Mouse (Mus musculus) embryonic facial prominence, embryonic 10.5 days (tissue): ENCODE results near the gene Rims3. TPM values are rescaled to one million over a fixed set of nuclear protein-coding genes. Genes with fewer than 3 reads are reported as not detected.

Experiments
- DNase-seq: peaks from one replicate; pipeline ENCODE4 v3.0.0-alpha.2; 2017; ENCODE audit warnings: low spot score
- H3K27ac ChIP-seq: fragments of 300-500 bp; sonication (generic); replicated peaks from 2 replicates; pipeline ENCODE4 v1.5.1; 2016; ENCODE audit warnings: mild to moderate bottlenecking
- H3K27me3 ChIP-seq: fragments of 300-500 bp; sonication (generic); replicated peaks from 2 replicates; pipeline ENCODE4 v1.6.1; 2016; ENCODE audit warnings: low read depth, mild to moderate bottlenecking; ENCODE audit not compliant: poor library complexity, severe bottlenecking
- H3K36me3 ChIP-seq: fragments of 300-500 bp; sonication (generic); replicated peaks from 2 replicates; pipeline ENCODE4 v1.6.1; 2016; ENCODE audit warnings: mild to moderate bottlenecking, moderate library complexity
- H3K4me1 ChIP-seq: fragments of 300-500 bp; sonication (generic); 2 replicates; pipeline ENCODE4 v1.6.1; 2016
- H3K4me3 ChIP-seq: fragments of 300-500 bp; sonication (generic); 2 replicates; pipeline ENCODE4 v1.5.1; 2016; ENCODE audit warnings: mild to moderate bottlenecking, moderate library complexity
- H3K9me3 ChIP-seq: fragments of 300-500 bp; sonication (generic); 2 replicates; pipeline ENCODE4 v1.6.1; 2016; ENCODE audit warnings: mild to moderate bottlenecking
- WGBS: fragments of 180-500 bp; shearing (Covaris S2); methylation state at CpG from one replicate; pipeline ENCODE4 v1.1.7; 2016; 5-methylcytosine and 5-hydroxymethylcytosine counted together
- polyA plus RNA-seq: library from polyadenylated mRNA; unstranded; fragments of >200 nt; fragmentation: Nextera tagmentation; extraction: Ambion mirVana; gene quantifications from 2 replicates; pipeline ENCODE4 v1.2.1, GENCODE M21; 2016

The Rims3 gene
- polyA plus RNA-seq, 1 experiment from 2014 or later, result 1.8 TPM

DNA sequence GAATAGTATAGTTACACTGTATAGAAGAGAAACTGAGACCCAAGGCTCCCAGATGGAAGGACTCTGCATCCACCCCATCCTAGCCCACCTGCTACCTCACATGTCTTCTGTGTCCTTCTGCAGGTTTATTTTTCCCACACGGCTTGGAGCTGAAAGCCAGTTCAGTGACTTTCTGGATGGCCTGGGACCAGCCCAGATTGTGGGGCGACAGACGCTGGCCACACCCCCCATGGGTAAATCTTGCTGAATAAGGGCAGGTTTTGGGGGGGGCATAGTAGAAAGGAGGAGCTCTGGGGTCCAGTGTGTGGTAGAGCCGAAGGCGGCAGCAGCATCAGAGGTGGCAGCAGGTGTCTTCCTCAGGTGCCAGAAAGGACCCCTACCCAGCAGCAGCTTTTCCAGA, 32.2 kb downstream of the Rims3 start:
- Histone ChIP-seq H3K36me3 (no peaks in the 10 kb centered on the region), H3K9me3 (no peaks in the 10 kb centered on the region), H3K4me3 (no peak overlapping the region), H3K4me1 (peaks cover 70% of the 10 kb centered on the region), H3K27ac (no peak overlapping the region), H3K27me3 (no peaks in the 10 kb centered on the region)
- no peak for DNase-seq
- 81% methylated on average over 5 of the region's 5 CpGs for WGBS

DNA sequence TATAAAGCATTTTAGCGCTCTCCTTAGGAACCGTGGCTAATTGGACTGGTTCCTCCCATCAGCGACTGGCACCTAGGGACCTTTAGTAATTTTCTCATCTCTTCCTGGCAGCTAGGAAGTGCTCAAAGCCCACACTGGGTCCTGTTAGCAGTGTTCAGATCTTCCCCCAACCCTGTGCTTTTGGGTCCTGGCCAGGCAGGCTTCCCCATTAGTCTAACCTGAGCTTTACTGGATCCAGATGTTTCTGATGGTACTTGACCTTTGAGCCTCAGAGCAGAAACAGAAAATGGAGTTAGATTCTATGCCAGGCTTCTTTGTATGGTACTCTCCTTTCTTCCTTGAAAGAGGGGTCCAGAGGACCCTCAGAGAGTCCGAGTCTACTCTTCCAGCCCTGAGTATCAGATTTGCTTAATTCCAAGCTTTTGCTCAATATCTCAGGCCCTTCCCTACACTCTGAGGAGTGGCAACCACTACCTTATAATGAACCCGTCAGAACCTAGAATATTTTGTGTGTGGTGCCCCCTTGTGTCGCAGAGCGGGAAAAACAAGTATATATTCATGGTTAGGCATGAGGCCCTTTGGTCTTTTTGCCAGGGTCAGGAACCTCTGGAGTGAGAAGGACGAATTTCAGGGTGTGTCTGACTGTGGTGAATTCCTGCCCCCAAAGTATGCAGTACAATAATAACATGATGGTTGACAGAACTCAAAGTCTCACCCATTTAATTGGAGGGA, 32.9 kb downstream of the Rims3 start:
- 25% methylated on average over 8 of the region's 8 CpGs for WGBS
- no peaks in the 10 kb centered on the region for H3K27me3 ChIP-seq
- H3K36me3 ChIP-seq, result no peaks in the 10 kb centered on the region

DNA sequence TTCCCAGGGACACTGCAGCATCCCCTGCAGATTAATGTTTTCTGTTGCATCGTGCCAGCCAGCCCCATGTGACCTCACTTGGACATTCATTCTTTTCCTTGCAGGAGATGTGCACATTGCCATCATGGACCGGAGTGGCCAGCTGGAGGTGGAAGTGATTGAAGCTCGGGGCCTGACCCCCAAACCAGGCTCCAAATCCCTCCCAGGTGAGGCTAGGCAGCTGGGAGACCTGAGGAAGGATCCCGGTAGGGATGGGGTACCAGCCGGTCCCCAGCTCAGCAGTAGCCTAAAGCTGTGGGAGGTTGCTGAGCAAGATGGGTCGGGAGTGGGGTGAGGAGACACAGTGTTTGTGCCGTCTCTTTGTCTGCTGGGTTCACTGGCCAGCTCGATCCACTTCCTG, 34.3 kb downstream of the Rims3 start:
- Histone ChIP-seq H3K27ac (peak overlapping the region; percentile 40; the same call in 1 of the 2 replicates), H3K4me3 (no peak overlapping the region), H3K36me3 (no peaks in the 10 kb centered on the region), H3K27me3 (peaks cover 10% of the 10 kb centered on the region; the same call in 1 of the 2 replicates), H3K9me3 (no peaks in the 10 kb centered on the region), H3K4me1 (peaks cover 66% of the 10 kb centered on the region)
- no peak for DNase-seq
- WGBS, result 63% methylated on average over 8 of the region's 8 CpGs

More for the DNA sequence above, 32.9 kb downstream of the Rims3 start:
- DNase-seq, result peak; percentile 59
- Histone ChIP-seq H3K4me1 (peaks cover 68% of the 10 kb centered on the region), H3K4me3 (no peak overlapping the region), H3K9me3 (no peaks in the 10 kb centered on the region), H3K27ac (no peak overlapping the region)

DNA sequence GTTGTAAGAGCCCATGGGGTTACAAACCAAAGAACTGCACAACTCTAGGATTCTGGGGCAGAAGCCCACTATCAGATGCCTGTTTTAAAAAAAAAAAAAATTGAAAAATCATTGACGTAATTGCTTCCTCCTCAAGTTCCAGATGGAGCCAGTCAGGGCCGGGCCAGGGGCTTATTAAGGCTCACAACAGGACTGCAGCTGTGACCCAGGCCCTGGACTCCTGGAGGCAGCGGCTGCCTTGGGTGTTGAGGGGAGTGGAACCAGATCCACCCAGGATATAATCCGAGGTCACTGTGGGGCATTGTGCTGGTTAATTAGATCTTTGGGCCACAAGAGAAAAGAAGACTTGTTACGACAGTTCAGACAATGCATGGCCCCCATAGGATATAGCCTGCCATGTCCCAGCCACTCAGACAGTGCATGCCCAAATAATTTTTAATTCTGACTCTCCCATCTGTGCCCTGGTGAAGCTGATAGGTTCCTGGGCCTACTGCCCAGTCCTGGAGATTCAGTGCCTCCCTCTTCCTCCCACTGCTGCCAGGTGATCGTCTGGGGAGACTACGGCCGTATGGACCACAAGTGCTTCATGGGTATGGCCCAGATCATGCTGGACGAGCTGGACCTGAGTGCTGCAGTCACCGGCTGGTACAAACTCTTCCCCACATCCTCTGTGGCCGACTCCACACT, 36.3 kb downstream of the Rims3 start:
- no peaks in the 10 kb centered on the region for H3K9me3 ChIP-seq
- no peaks in the 10 kb centered on the region for H3K36me3 ChIP-seq
- WGBS, result 50% methylated on average over 11 of the region's 11 CpGs
- peaks cover 10% of the 10 kb centered on the region; the same call in 1 of the 2 replicates for H3K27me3 ChIP-seq
- H3K4me3 ChIP-seq, result no peak overlapping the region
- peaks cover 63% of the 10 kb centered on the region for H3K4me1 ChIP-seq
- DNase-seq, result peak; percentile 78
- peak overlapping the region; percentile 68 for H3K27ac ChIP-seq

DNA sequence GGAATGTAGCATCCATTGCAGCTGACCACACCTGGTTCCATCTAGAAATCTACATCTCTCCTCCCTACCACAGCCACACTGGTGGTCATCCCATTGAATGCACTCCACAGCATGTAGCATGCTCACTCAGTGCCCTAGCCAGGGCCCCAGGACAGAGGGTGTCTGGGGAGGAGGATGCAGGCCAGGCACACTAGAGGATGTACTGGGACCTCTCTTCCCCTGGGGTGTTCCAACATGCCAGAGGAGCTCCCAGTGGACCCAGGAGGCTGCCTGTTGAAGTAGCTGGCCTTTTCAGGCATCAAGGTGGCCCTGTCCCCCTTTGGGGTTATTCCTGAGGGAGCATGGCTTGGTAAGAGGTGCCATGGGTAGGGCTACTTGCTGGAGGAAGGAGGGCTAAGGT, 37.3 kb downstream of the Rims3 start:
- no peak overlapping the region for H3K4me3 ChIP-seq
- no peak for DNase-seq
- no peak overlapping the region for H3K27ac ChIP-seq
- H3K27me3 ChIP-seq, result peaks cover 10% of the 10 kb centered on the region; the same call in 1 of the 2 replicates
- no peaks in the 10 kb centered on the region for H3K36me3 ChIP-seq
- peaks cover 54% of the 10 kb centered on the region for H3K4me1 ChIP-seq
- H3K9me3 ChIP-seq, result no peaks in the 10 kb centered on the region

DNA sequence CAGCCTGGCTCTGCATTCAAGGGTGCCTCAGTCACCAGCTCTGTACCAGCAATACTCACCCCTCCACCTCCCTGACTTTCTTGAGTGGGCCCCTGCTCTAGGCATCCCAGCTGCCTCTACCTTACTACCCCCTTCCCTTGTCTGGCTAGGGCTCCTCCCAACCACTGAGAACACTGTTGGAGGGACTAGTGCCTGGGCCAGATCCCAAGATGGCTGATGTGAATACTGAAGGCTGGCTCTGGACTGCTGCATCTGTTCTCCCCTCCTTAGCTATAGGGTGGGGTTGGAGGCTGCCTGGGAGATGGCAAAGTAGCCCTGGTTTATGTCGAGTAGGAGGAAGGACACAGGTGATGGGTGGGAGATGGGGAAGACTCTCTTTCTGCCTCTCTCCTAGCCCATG, 37.9 kb downstream of the Rims3 start:
- Histone ChIP-seq H3K4me3 (no peak overlapping the region), H3K27ac (0 out of 2 replicates have a peak overlapping the region, but pooled peaks have one; percentile 48), H3K4me1 (peaks cover 48% of the 10 kb centered on the region), H3K27me3 (peaks cover 10% of the 10 kb centered on the region; the same call in 1 of the 2 replicates), H3K9me3 (no peaks in the 10 kb centered on the region), H3K36me3 (no peaks in the 10 kb centered on the region)
- no peak for DNase-seq
- WGBS, result 73% methylated on average over 1 of the region's 1 CpGs

DNA sequence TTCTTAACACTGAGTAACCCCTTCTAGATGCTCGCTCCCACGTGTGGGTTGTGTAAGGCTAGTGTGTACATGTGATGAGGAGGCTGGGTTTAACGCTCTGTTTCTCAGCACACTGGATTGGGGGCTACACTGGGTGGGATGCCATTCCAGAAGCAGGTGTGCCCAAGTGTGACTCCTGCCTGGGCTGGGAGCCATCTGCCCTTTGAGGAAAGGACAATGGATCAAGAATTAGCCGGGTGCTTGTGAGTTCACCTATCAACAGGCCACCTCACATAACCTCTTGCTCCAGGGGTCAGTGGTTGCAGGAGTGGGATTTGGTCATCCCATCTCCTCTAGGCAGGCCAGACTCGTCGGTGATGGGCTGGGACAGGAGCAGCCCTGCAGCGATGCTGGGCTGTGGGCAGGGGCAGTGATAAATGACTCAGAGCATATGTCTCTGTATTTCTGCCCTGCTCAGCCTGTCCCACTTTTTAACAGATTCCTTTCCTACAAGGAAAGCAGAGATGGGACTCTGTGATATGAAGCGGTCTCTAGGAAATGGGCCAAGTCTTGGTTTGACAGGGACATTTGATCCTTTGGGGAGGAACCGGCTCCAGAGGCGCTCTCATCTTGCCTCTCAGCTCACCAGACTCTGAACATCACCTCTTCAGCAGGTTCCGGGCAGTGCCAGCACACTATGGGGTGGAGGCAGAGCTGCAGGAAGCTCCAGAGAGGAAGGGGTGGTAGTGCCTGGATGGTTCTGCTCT, 39.2 kb downstream of the Rims3 start:
- H3K27ac ChIP-seq, result no peak overlapping the region; the same call in 1 of the 2 replicates
- peaks cover 45% of the 10 kb centered on the region for H3K4me1 ChIP-seq
- no peaks in the 10 kb centered on the region for H3K36me3 ChIP-seq
- peaks cover 10% of the 10 kb centered on the region; the same call in 1 of the 2 replicates for H3K27me3 ChIP-seq
- no peak for DNase-seq
- WGBS, result 75% methylated on average over 11 of the region's 11 CpGs
- H3K9me3 ChIP-seq, result no peaks in the 10 kb centered on the region
- no peak overlapping the region for H3K4me3 ChIP-seq

DNA sequence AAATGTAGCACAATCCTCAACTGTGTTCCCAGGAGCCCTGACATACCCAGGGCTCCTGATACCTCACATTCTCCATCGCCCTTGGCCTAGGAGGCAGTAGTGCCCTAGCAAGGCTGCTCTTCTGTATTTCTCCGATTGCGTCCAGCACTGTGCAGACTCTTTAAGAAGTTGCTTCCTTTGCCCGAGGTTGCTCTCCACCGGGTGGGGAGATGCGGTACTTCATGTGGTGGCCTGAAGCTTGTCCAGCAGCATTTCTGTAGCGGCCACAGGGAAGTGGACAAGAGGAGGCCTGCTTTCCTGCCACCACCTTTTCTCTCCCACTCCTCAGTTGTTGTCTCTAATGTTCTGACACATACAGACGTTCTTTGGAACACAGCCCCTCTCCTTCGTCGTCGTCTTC, 40.0 kb downstream of the Rims3 start:
- Histone ChIP-seq H3K4me3 (no peak overlapping the region), H3K36me3 (no peaks in the 10 kb centered on the region), H3K9me3 (no peaks in the 10 kb centered on the region), H3K4me1 (peaks cover 38% of the 10 kb centered on the region), H3K27me3 (peaks cover 10% of the 10 kb centered on the region; the same call in 1 of the 2 replicates), H3K27ac (no peak overlapping the region)
- 78% methylated on average over 11 of the region's 11 CpGs for WGBS
- DNase-seq, result no peak

DNA sequence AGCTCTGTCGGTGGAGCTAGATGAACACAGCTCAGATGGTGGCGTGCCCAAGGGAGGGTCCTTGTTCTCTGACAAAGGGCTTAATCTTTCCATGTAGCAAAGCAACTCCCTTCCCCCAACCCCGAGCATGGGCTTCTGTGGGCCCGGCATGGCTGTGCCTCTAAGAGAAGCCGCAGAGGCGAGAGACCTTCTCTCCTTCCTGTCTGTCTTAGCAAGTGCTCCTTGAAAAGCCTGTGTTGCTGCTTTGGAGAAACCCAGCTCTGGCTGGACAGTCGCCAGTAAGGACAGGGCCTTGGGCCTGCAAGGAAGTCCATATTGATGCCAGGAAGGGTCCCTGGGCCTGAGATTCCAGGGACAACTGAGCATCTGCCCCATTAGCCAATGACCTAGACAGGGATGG, 40.6 kb downstream of the Rims3 start:
- Histone ChIP-seq H3K36me3 (no peaks in the 10 kb centered on the region), H3K27me3 (peaks cover 10% of the 10 kb centered on the region; the same call in 1 of the 2 replicates), H3K4me1 (peaks cover 31% of the 10 kb centered on the region), H3K4me3 (no peak overlapping the region), H3K27ac (no peak overlapping the region), H3K9me3 (no peaks in the 10 kb centered on the region)
- 79% methylated on average over 7 of the region's 7 CpGs for WGBS
- no peak for DNase-seq

DNA sequence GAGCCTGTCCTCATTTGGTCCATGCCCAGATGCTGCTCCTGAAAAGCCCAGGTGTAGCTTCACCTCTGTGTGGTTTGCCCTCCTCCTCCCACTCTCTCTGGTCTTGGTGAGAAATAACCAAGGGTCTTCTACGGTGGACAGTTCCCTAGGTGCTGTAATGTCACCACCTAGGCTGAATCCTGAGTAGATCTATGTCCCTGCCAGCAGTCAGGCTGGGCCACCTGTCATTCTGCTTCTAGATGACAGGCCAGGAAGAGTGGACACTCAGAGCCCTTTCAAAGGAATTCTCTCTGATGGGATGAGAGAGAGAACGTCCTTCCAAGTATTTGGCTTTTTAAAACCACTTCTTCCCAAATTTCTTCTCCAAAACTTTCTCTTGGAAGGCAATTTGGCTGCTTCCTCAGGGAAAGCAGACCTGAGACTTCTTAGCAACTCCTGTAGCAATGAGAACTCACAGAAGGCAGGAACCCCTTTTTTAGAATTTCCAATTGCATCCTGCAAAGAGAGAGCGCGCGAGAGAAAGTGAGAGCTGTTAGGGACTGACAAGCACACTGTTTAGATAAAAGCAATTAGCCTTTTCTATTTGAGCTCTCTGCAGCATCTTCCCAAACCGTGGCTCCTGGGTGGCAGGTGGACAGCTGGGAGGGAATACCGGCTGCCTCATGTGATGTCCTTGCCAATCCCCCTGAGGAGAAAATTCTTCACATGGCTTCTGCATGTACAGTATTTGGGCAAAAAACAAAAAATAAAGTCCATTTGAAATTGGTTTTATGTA, 41.4 kb downstream of the Rims3 start:
- Histone ChIP-seq H3K9me3 (no peaks in the 10 kb centered on the region), H3K36me3 (no peaks in the 10 kb centered on the region), H3K27ac (no peak overlapping the region), H3K4me1 (peaks cover 24% of the 10 kb centered on the region), H3K4me3 (no peak overlapping the region), H3K27me3 (peaks cover 10% of the 10 kb centered on the region; the same call in 1 of the 2 replicates)
- 83% methylated on average over 7 of the region's 7 CpGs for WGBS
- DNase-seq, result no peak

DNA sequence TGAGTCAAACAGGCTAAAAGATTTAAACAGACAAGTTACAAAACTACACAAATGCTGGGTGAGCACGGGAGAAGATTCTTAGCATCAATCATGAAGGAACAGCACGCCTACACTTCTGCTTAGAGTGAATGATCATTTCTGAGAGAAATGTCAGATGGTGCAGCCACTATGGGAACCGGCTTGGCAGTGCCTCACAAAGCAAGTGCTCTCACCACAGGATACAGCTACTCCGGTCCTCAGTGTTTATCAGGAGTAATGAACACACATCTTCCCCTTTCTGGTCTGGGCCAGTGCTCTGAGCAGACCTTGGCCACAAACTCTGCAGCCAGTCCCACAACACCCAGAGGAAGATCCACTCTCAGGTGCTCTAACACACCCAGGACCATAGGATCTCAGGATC, 49.9 kb downstream of the Rims3 start:
- WGBS, result 81% methylated on average over 4 of the region's 4 CpGs
- H3K27me3 ChIP-seq, result no peaks in the 10 kb centered on the region
- no peak overlapping the region for H3K27ac ChIP-seq

DNA sequence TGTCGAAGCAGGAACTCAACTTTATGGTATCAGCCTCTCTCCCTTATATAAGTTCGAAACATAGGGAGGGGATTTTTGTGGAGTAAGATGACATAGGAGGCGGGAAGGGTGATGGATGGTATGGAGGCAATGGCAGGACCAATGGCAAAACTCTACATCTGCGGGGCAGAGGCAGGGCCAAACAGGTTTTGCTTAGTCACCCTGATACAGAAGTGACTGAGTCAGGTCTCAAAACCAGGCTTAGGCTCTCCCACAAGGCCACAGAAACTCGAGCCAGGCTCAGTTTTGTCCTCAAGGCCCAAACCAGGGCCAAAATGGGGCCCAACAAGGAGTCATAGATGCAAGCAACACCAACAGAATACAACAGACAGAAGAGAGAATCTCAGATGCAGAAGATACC, 51.0 kb downstream of the Rims3 start:
- 77% methylated on average over 5 of the region's 5 CpGs for WGBS
- no peaks in the 10 kb centered on the region for H3K36me3 ChIP-seq
- no peak overlapping the region for H3K4me3 ChIP-seq
- no peaks in the 10 kb centered on the region for H3K4me1 ChIP-seq
- H3K9me3 ChIP-seq, result no peaks in the 10 kb centered on the region
- no peaks in the 10 kb centered on the region for H3K27me3 ChIP-seq
- no peak for DNase-seq
- H3K27ac ChIP-seq, result no peak overlapping the region

More for the DNA sequence above, 49.9 kb downstream of the Rims3 start:
- no peaks in the 10 kb centered on the region for H3K4me1 ChIP-seq
- DNase-seq, result no peak
- no peaks in the 10 kb centered on the region for H3K9me3 ChIP-seq
- no peaks in the 10 kb centered on the region for H3K36me3 ChIP-seq
- no peak overlapping the region for H3K4me3 ChIP-seq
